Mouse (Mus musculus) mammary gland, adult 2 months (tissue): ENCODE results near the gene Adamtsl1. TPM values are rescaled to one million over a fixed set of nuclear protein-coding genes. Genes with fewer than 3 reads are reported as not detected.

Experiments
- polyA plus RNA-seq: library from polyadenylated mRNA; depleted of rRNA; stranded (reverse); fragments of >200 nt; gene quantifications from 2 replicates; pipeline ENCODE4 v1.2.3, GENCODE M21; 2012; ENCODE audit warnings: low replicate concordance; rRNA removed

Gene Adamtsl1
- polyA plus RNA-seq: 8.2 and 10.4 TPM in 2 replicates

GRCm38 (mm10) chr4:85513792-85514191 is at the start of gene Adamtsl1:
Adamtsl1 (plus strand) TSS chr4:85514172.

